Mouse (Mus musculus) naive thymus-derived CD4-positive, alpha-beta T cell, adult 2 months (primary cell): ENCODE data around the gene Abhd11.
"Not testable (repeated sequence)": the region's sequence is repeated elsewhere in the genome, so short reads cannot be mapped to it uniquely, and the experiment has no call there.

ENCODE experiments used
- DNase-seq: peaks from one replicate; pipeline ENCODE4 v3.0.0-alpha.2; 2011; ENCODE audit warnings: low read depth

The Abhd11 gene

DNA sequence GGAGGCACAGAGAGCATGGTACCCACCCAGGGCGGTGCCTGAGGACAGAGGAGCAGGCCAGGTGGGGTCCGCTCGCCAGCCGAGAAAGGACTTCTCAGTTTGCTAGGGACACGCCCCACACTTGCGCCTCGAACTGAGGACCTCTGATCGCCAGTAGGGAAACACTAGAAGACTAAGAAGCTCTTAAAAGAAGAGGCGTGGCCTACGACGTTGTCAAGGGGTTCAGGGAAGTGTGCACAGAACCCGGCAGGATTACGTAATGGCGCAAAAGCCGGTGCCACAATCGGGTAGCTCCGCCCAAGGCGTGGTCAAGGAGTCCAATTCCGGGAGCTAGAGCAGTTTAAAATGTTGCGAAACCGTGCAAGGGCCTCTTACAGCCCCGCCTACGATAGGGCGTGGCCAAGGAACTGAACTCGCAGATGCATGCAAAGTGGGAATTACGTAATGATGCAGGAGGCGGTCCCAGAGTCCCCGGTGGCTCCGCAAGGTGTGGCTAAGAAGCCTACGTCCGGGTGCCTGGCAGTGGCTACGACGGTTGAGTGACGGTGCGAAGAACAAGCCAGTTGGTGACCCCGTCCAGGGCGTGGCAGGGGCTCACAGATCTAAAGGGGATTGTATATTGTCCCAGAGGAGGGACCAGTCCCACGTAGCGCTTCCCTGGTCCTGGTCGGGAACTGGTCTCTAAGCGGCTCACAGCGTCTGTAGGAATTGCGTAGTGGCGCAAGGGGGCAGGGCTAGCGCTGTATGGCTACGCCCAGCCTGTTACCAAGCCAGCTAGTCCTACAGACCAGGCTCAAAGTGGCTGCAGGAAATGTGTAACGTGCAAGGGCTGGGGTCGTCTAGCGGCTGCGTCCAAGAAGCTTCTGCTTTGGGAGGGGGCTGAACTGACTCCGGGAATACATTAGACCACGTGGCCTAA, at the start of gene Abhd11:
Gene Abhd11, plus strand, starts transcription at position 482 of the 919 bp plus-strand sequence.
- peak; percentile 100 for DNase-seq

GRCm38 (mm10) chr5:134960430-134960829, 48.5 kb upstream of the Abhd11 start:
- peak; percentile 50 for DNase-seq

- DNase-seq = no peak
These were observed 47.4 kb upstream of the Abhd11 start for GRCm38 (mm10) chr5:134961519-134961918.

- no peak for DNase-seq
These were observed 45.4 kb upstream of the Abhd11 start for GRCm38 (mm10) chr5:134963546-134963945.

DNA sequence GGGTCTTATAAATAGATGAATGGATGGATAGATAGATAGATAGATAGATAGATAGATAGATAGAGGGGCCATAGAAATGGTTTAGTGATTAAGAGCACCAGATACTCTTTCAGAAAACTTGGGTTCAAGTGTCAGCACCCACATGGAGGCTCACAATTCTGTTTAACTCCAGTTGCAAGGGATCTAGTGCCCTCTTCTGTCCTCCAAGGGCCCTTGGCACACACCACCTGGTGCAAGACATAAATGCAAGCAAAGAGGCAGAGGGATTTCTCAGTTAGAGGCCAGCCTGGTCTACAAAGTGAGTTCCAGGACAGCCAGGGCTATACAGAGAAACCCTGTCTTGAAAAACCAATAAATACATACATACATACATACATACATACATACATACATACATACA, 44.3 kb upstream of the Abhd11 start:
- DNase-seq = not testable (repeated sequence)

GRCm38 (mm10) chr5:134965473-134965851, 43.5 kb upstream of the Abhd11 start:
- DNase-seq = peak; percentile 89

DNA sequence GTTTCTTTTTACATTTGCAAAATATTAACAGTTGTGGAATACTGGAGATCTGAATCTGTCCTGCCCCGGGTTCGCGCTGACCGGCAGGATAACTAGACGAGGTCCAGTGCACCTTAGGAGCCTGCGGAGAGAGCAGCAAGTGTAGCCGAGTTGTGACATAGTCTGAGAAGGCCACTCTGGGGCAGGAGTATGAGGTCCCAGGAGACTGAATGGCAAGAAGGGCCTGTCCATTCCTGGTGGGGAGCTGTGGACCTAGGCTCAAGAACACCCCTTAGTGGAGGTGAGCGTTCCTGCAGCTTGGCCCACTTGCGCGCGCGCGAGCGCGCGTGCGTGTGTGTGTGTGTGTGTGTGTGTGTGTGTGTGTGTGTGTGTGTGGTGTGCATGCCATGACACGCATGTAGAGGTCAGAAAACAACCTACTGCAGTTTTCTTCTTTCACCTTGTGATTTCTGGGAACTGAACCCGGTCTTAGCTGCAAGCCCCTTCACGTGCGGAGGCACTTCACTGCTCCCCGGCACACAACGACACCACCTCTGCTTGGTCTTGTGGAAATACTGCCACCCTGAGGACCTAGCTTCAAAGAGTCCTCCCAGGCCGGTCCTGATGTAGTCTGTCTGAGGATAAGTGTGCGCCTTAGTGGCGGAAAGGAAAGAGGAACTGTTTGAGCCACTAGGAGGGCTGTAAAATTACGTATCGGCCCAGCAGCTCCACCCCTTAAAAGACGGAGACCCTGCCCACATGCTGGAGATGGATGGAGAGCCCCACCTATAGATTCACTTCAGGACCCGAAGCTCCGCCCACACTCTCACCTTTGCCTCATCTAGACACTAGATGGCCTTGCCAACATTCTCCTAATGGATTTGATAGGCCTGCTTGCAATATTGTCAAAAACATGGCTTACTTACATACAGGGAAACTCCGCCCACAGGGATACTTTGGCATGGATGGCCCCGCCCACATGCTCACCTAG, 42.8 kb upstream of the Abhd11 start:
- DNase-seq = peak; percentile 86

DNA sequence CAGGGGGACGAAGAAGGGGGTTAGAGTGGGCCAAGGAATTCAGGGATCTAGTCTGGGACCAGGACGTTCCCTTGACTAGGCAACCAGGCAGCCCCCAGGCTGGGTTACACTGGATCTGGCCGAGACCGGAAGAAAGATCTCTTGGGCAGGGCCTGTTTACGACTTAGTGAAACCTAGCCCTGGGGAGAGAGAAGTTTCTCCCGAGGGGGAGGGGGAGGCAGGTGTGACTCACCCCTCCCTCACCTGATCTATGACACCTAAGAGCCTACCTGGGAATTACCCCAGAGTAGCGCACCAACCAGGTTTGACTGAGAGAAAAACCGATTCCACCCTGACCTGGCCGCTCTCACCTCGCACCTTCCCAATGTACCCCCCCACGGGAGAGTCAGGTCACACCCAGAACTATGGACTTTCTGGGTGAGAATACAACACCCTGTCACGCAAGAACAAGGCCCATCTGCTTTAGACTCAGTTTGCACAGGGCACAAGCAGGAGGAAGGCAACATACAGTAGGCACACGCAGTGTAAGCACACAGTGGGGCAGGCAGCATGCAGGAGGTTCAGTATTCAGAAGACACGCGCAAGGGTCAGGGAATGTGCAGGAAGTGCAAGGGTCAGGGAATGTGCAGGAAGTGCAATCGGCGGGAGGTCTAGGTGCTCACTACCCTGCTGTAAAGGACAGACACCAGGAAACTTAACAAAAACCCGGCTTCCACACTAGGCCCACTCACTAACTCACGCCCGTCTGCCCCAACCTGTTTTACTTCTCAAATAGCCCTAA, 41.6 kb upstream of the Abhd11 start:
- DNase-seq = no peak

DNA sequence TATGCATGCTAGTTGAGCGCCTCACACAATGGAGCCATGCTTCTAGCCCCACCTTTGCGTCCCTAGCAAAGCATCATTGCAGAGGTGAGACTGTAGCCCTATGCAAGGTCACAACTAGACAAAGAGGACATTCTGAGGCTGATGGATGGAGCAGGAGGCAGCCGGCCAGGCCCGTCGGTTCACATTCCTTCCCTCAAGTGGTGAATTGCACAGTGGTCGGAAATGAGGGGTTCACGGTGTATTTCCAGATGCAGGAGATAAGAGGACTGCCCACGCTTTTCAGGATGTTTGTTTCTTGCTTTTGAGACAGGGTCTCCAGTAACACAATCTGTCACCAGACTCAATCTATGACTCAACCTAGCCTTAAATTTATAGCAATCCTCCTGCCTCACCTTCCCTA, 38.3 kb upstream of the Abhd11 start:
- DNase-seq = no peak

DNA sequence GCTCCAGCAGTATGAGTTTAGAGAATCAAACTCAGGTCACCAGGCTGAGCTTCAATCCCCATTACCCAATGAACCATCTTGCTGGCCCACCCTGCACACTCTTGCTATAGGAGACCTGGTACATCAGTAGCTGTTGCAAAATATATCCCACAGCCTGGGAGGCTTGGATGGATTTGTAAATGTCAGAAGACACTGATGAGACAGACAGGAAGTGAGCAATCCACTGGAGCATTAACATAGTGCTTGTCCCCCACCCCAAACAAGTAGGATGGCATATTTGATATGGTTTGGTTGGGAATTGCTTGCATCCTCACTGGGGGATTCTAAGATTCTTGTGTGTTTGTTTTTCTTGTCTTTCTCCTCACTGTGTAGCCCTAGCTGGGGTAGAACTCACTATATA, 35.9 kb upstream of the Abhd11 start:
- DNase-seq = no peak

DNA sequence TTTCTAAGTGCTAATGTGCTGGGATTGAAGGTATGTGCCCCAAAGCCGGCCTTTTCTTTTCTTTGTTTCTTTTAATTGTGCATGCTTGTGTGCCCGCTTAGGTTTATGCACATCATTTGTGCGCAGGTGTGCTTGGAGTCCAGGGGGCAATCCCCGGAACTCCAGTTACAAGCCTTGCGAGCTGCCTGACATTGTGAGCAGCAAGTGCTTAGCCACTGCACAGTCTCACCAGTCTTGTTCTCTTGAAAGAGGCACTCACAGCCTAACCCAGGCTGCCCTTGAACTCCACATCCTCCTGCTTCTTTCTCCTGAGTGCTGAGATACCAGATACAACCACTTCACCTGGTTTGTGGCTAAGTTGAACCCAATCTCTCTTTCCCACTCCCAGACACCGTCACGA, 35.4 kb upstream of the Abhd11 start:
- no peak for DNase-seq

DNA sequence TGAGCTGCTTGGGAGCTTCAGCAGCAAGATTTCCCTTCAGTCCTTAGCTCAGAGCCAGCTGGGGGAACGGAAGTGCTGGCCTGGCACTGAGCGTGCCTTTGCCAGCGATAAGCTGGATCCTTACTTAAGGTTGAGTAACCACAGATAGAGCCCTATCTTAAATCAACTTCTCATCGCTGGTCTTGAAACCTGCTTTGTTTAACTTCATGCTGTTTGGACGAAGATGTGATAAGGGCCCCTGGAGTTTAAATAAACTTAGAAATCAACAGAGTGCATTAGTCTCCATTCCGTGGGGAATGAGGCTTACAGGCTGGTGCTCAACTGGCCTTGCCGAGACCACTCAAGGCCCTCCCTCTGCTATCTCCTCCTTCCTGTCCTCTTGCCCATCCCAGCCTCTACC, 34.7 kb upstream of the Abhd11 start:
- no peak for DNase-seq

DNA sequence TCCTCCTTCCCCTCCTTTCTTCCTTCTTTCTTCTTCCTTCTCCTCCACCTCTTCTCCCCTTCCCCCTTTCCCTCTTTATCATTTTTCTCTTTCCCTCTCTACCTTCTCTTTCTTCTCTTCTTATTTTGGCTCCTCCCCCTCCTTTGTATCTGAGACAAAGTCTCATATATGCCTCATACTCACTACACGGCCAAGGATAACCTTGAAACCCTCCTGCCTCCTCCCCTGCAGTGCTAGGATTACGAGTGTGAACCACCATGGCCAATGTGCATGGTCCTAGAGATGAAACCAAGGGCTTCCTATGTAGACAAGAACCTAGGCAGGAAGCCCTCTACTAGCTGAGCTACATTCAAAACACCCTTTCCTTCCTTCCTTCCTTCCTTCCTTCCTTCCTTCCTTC, 34.0 kb upstream of the Abhd11 start:
- no peak for DNase-seq

DNA sequence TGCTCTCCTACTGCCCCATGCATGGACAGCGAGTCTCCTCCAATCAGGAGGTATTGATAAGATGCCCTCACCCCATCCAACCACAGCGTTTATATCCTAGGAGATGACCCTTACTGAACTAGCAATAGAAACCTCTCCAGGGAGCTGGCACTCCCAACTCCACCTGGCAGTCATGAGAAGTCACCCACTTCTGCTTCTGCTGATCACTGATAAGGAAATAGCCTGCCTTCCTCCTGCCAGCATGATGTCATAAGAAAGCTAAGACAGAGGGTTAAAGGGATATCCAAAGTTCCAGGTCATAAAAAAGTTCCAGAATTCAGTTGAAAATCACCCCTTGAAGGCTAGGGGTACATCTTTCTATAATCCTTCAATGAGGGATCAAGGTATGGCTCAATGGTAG, 32.8 kb upstream of the Abhd11 start:
- no peak for DNase-seq

GRCm38 (mm10) chr5:134976577-134977250, 32.2 kb upstream of the Abhd11 start:
- DNase-seq = no peak

DNA sequence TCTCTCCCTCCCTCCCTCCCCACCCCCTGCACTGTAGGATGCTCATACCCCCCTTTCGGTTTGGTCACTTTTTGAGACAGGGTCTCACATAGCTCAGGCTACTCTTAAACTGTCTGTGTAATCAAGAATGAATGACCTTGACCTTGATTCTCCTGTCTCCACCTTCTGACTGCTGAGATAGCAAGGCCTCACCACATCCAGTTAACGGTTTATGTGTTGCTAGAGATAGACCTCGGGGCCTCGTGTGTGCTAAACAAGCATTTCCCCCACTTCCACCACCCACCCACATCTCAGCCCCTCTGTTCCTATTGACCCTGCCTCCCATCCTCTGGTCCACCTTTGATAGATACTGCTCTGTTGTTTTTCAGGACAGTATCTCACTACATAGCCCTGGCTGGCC, 31.1 kb upstream of the Abhd11 start:
- DNase-seq = no peak

DNA sequence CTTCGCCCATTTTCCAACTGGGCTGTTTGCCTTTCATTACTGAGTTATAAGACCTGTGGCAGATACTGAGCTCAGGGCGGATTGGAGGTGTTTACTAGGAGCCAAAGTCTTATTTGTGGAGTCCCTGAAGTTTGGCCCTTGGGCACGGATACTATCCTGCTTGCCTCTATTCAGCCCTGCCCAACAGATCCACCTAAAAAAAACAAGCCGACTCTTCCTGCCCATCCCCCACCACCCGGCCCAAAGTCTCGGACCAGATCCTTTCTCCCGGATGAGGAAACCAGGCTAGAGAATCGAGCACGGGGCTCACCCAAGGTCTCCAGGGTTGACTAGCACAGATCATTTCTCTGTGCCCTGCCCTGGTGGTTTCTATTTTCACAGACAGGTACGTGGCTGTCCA, 27.8 kb upstream of the Abhd11 start:
- no peak for DNase-seq

- DNase-seq = no peak
These were observed 25.8 kb upstream of the Abhd11 start for GRCm38 (mm10) chr5:134983111-134983510.

DNA sequence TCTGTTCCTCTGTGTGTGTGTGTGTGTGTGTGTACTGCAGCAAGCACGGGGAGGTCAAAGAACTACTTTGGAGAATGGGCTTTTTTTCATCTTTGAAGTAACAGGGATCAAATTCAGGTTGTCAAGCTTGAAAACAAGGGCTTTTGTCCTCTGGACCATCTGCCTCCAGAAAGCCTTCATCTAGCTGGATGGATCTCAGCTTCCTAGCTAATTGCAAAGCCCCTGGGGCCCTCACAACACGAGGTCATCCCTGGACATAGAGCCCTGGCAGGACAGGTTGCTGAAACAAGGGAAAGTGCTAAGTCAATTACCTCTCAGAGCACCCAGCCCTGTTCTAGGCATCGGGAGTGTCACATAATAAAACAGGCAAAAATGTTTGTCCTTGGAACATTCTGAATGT, 25.2 kb upstream of the Abhd11 start:
- DNase-seq = no peak

GRCm38 (mm10) chr5:134985633-134986297, 23.2 kb upstream of the Abhd11 start, which contains the start of gene Cldn3:
Gene Cldn3, plus strand, starts transcription at chr5:134986214.
- no peak for DNase-seq
